Mouse (Mus musculus) thymus, adult 2 months (tissue): Measurements from ENCODE around the gene Hsd17b14.

Experiments used
- CTCF ChIP-seq: fragments of 200-500 bp; IDR thresholded peaks from 2 replicates; pipeline ENCODE4 v1.5.1; 2012; ENCODE audit warnings: mild to moderate bottlenecking, control low read depth, low read length, moderate library complexity, borderline replicate concordance; ENCODE audit not compliant: control insufficient read depth, poor library complexity, insufficient read depth; ENCODE audit errors: extremely low read depth
- POLR2A ChIP-seq: fragments of 200-500 bp; IDR thresholded peaks from 2 replicates; pipeline ENCODE4 v1.6.1; 2012; ENCODE audit warnings: mild to moderate bottlenecking, low read length, control low read depth, moderate library complexity; ENCODE audit not compliant: control insufficient read depth, poor library complexity, insufficient read depth; ENCODE audit errors: extremely low read depth

- TF ChIP-seq CTCF, result no peak
- TF ChIP-seq POLR2A, result peak; percentile 89
These were observed 28.8 kb upstream of the Hsd17b14 start, which contains the start of the genes Ppp1r15a and Plekha4 for GRCm38 (mm10) chr7:45525809-45526473.
